Mouse (Mus musculus) limb, embryonic 10.5 days (tissue): ENCODE measurements at regions not wholly inside any gene's neighbourhood (a gene's known extent, or its start where the extent isn't known, plus 50 kb on each side); places are given as distances from the start of the nearest gene placed in this dataset.

Experiments used
- DNase-seq: peaks from one replicate; pipeline ENCODE4 v3.0.0-alpha.2; 2017; ENCODE audit warnings: low spot score
- H3K27ac ChIP-seq: fragments of 300-500 bp; sonication (generic); 2 replicates; pipeline ENCODE4 v1.5.1; 2016; ENCODE audit warnings: mild to moderate bottlenecking
- H3K27me3 ChIP-seq: fragments of 300-500 bp; sonication (generic); 2 replicates; pipeline ENCODE4 v1.6.1; 2016; ENCODE audit warnings: low read depth, mild to moderate bottlenecking; ENCODE audit not compliant: poor library complexity, severe bottlenecking
- H3K36me3 ChIP-seq: fragments of 300-500 bp; sonication (generic); 2 replicates; pipeline ENCODE4 v1.6.1; 2016; ENCODE audit warnings: mild to moderate bottlenecking, moderate library complexity
- H3K4me1 ChIP-seq: fragments of 300-500 bp; sonication (generic); 2 replicates; pipeline ENCODE4 v1.6.1; 2016
- H3K4me3 ChIP-seq: fragments of 300-500 bp; sonication (generic); 2 replicates; pipeline ENCODE4 v1.5.1; 2016; ENCODE audit warnings: mild to moderate bottlenecking, moderate library complexity
- H3K9me3 ChIP-seq: fragments of 300-500 bp; sonication (generic); replicated peaks from 2 replicates; pipeline ENCODE4 v1.6.1; 2016; ENCODE audit warnings: mild to moderate bottlenecking
- WGBS: fragments of 180-500 bp; shearing (Covaris S2); methylation state at CpG from one replicate; pipeline ENCODE4 v1.1.7; 2016; 5-methylcytosine and 5-hydroxymethylcytosine counted together

DNA sequence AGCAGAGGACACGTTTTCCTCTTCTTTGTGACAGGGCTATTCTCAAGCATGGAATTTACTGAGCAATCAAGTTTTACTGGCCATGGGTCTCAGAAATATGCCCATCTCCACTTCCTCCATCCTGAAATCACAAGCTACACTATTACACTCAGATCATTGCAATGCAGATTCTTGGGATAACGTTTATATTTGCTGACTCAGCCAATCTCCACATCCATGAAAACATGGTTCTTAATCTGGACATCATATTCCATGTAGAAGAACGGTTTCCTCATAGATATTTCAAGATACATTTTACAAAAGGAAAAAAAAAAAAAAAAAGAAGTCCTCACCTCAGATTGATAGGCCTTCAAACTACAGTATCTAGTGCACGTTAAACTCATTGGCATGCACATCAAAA lies 1462.1 kb upstream of the Flrt2 start:
- no peak overlapping the region for H3K27ac ChIP-seq
- no peaks in the 10 kb centered on the region for H3K4me1 ChIP-seq
- H3K36me3 ChIP-seq: no peaks in the 10 kb centered on the region
- no peaks in the 10 kb centered on the region for H3K27me3 ChIP-seq
- DNase-seq: no peak
- WGBS: 88% methylated on average over 4 of the region's 4 CpGs
- H3K9me3 ChIP-seq: no peaks in the 10 kb centered on the region
- H3K4me3 ChIP-seq: no peak overlapping the region

DNA sequence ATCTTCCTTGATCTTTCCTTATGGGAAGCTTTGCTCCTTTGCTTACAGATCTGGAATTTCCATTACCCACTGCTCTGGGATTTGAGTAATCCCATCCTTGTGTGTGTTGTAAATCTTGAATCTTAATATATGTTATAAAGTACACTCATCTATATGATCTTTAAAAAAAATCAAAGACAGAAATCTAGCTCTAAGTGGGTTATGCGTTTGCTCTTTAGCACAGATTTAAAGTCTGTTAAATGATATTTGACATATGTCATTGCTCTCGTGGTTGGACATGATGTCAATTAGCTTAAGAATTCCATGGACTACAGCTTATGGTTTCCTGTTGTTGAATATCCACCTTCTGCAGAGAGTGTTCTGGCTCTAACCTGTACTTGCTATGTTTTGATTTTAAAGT lies 1446.7 kb upstream of the Flrt2 start:
- DNase-seq: no peak
- Histone ChIP-seq H3K27ac (no peak overlapping the region), H3K4me3 (no peak overlapping the region), H3K4me1 (peaks cover 10% of the 10 kb centered on the region), H3K9me3 (no peaks in the 10 kb centered on the region), H3K27me3 (no peaks in the 10 kb centered on the region), H3K36me3 (no peaks in the 10 kb centered on the region)
- 18% methylated on average over 2 of the region's 2 CpGs for WGBS

DNA sequence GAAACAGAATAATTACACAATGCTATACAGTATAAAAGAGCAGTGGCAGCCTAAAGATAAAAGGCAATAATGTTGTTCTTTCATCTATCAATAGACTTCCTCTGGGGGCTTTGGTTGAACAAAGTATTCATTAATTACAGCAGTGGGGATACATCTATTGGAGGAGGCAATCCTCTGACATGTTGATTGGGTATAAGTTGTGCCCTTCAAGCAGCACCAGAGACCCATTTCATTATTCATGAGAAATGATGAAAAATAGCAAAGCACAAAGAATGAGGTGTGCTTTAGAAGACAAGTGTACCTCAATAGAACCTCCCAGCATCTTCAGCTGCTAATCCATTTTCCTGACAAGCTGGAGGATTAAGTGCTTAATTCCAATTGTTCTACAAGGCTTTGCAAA lies 1444.7 kb upstream of the Flrt2 start:
- no peaks in the 10 kb centered on the region for H3K36me3 ChIP-seq
- H3K27me3 ChIP-seq: no peaks in the 10 kb centered on the region
- H3K4me1 ChIP-seq: peaks cover 13% of the 10 kb centered on the region
- H3K27ac ChIP-seq: no peak overlapping the region
- H3K4me3 ChIP-seq: no peak overlapping the region
- no peaks in the 10 kb centered on the region for H3K9me3 ChIP-seq
- DNase-seq: no peak

DNA sequence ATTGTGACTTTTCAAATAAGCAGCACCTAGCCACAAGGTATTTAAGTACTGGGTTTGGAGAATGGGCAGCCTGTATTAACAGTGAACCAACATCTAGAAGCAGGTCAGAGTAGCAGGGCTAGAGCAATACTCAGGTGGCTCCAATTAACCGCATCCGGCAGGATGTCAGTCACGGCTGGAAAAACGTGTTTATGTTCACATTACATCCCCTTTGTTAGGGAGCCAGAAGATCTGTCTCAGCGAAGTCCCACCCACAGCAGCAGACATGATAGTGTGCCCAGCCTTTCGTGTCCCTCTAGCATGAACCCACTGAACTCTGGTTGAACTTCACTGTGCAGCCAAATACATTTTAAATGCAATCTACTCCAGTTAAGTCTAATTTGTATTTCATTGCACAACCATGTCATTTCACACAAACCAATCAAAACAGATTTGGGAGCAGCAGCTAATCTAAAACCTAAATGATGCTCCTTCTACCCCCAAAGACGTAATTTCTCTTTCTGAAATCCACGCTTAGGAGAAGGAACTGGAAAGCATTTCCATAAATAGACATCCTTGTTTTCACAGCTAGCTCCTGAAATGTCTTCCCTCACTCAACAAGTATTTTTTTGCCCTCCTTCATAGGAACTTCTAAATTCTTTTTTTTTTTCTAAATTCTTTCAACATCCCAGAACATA lies 1438.9 kb upstream of the Flrt2 start:
- H3K36me3 ChIP-seq: no peaks in the 10 kb centered on the region
- H3K4me3 ChIP-seq: no peak overlapping the region
- 16% methylated on average over 8 of the region's 8 CpGs for WGBS
- no peaks in the 10 kb centered on the region for H3K9me3 ChIP-seq
- no peaks in the 10 kb centered on the region for H3K27me3 ChIP-seq
- peaks cover 18% of the 10 kb centered on the region for H3K4me1 ChIP-seq
- DNase-seq: peak; percentile 84
- peak overlapping the region; percentile 70 for H3K27ac ChIP-seq

DNA sequence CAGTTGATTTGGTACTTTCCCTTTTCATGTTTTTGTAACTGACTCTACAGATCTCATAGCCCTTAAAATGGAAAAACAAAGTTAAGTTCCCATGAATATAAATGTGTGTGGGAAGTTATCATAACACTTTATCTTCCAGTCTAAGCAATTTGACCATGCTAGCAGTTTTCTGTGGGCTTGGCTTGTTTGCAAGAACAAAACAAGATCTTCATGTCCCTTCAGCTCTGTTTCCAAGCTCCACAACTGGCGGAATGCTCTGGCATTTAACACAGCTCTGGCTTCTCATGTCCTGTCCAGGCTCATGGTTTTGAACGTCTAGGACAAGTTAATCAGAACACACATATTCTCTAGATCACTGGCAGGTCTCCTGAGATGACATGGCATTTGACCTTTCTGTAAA lies 1411.1 kb upstream of the Flrt2 start:
- WGBS: 77% methylated on average over 2 of the region's 2 CpGs
- Histone ChIP-seq H3K4me3 (no peak overlapping the region), H3K27me3 (no peaks in the 10 kb centered on the region), H3K4me1 (peaks cover 7% of the 10 kb centered on the region; the same call in 1 of the 2 replicates), H3K9me3 (no peaks in the 10 kb centered on the region), H3K27ac (no peak overlapping the region), H3K36me3 (no peaks in the 10 kb centered on the region)
- no peak for DNase-seq

DNA sequence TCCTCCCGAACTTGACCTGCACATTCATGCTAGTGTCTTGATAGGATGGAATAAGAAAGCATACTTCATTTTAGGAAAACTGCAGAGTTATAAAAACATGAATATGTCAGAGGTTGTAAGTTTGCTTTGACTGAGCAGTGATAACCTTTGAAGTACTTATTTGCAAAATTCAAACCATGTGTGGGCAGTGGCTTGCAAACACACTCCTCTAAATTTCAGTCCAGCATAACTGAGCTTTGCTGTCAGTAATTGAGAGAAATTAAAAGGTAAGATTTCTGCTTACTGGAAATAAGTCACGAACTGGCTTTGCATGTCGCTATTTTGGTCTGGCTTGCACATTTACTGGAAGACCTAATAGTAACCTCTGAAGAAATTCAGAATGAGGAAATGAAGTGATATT lies 1409.1 kb upstream of the Flrt2 start:
- no peaks in the 10 kb centered on the region for H3K27me3 ChIP-seq
- no peak for DNase-seq
- peaks cover 7% of the 10 kb centered on the region; the same call in 1 of the 2 replicates for H3K4me1 ChIP-seq
- 76% methylated on average over 3 of the region's 3 CpGs for WGBS
- no peak overlapping the region for H3K27ac ChIP-seq
- no peaks in the 10 kb centered on the region for H3K36me3 ChIP-seq
- H3K9me3 ChIP-seq: no peaks in the 10 kb centered on the region
- H3K4me3 ChIP-seq: no peak overlapping the region

DNA sequence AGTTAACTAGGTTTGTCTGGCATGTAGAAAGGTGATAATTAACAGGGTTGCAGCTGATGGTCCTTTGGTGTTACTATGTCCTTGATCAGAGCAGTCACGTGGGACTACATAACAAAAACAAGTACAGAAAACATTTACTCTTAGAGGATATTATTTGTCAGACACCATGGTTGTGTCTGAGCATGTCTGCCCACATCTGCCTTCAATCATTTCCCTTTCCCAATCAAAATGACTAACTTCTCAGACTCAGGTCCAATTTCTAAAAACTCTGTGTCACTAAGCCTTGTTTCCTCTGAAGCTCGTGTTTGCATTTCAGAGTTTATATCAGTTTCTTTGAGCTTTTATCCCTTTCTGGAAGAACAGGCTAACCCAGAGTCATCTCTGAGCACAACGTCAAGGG lies 1408.5 kb upstream of the Flrt2 start:
- Histone ChIP-seq H3K36me3 (no peaks in the 10 kb centered on the region), H3K4me3 (no peak overlapping the region), H3K27ac (no peak overlapping the region), H3K4me1 (peaks cover 7% of the 10 kb centered on the region; the same call in 1 of the 2 replicates), H3K9me3 (no peaks in the 10 kb centered on the region), H3K27me3 (no peaks in the 10 kb centered on the region)
- WGBS: 56% methylated on average over 3 of the region's 3 CpGs
- DNase-seq: no peak

DNA sequence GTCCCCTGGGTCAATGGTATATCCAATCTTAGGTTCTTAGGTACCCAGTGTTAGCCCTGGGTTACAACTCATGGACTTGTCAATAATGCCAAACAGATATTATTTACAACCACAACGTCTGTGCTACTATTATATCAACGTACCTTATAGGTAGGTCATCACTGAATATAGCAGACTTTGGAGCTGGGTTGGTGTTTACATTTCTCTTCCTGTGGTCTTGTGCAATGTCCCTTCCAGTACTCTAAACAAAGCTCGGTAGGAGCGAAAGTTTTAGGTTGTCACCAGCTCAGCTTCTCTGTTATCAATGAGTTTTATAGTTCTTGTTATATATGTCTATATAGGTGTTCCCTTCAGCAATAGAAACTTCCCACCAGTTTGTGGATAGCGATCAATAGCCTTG lies 1394.2 kb upstream of the Flrt2 start:
- Histone ChIP-seq H3K4me1 (no peaks in the 10 kb centered on the region), H3K27me3 (no peaks in the 10 kb centered on the region)
- WGBS: 95% methylated on average over 5 of the region's 5 CpGs

DNA sequence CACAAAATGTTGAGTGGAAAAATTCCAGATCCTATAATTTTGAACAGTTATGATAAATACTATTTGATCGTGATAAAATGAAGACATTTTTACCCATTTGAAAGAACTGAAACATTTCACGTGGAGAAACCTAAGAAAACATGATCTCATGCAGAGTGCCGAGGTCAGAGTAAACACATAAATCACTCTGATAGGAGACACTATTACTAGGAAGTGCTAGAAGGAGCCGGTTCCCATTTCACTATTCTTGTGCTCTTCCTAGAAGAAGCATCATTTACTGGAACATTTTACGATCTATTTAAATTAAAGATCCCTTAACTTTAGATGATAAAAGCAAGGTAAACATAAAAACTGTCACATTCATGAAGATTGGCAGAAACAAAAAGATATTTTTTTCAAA lies 1359.7 kb upstream of the Flrt2 start:
- no peaks in the 10 kb centered on the region for H3K27me3 ChIP-seq
- H3K36me3 ChIP-seq: no peaks in the 10 kb centered on the region
- no peak overlapping the region for H3K4me3 ChIP-seq
- no peaks in the 10 kb centered on the region for H3K4me1 ChIP-seq
- H3K9me3 ChIP-seq: no peaks in the 10 kb centered on the region
- H3K27ac ChIP-seq: no peak overlapping the region
- no peak for DNase-seq
- WGBS: 64% methylated on average over 5 of the region's 5 CpGs

More for the DNA sequence above, 1394.2 kb upstream of the Flrt2 start:
- H3K27ac ChIP-seq: no peak overlapping the region
- no peak overlapping the region for H3K4me3 ChIP-seq
- DNase-seq: no peak
- H3K9me3 ChIP-seq: no peaks in the 10 kb centered on the region
- H3K36me3 ChIP-seq: no peaks in the 10 kb centered on the region

DNA sequence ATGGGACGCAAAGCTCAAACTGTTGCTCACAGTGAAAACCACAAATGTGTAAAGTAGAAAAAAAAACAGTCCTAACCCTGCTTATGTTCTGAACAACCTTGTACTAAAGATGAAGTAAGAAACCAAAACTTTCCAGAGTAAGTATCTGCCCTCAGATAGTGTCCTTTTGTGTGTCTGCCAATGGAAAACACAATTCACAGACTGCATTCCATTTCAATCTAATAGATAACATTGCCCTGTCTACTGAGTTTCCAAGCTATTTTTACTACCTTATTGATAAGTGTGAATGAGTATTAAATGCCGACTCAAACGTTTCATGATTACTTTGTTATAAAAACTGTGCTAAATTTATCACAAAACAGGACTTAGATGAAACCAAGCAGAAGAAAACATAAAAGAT lies 1357.4 kb upstream of the Flrt2 start:
- no peak overlapping the region for H3K27ac ChIP-seq
- no peaks in the 10 kb centered on the region for H3K4me1 ChIP-seq
- no peak for DNase-seq
- H3K9me3 ChIP-seq: no peaks in the 10 kb centered on the region
- 91% methylated on average over 3 of the region's 3 CpGs for WGBS
- no peak overlapping the region for H3K4me3 ChIP-seq
- H3K27me3 ChIP-seq: no peaks in the 10 kb centered on the region
- no peaks in the 10 kb centered on the region for H3K36me3 ChIP-seq

DNA sequence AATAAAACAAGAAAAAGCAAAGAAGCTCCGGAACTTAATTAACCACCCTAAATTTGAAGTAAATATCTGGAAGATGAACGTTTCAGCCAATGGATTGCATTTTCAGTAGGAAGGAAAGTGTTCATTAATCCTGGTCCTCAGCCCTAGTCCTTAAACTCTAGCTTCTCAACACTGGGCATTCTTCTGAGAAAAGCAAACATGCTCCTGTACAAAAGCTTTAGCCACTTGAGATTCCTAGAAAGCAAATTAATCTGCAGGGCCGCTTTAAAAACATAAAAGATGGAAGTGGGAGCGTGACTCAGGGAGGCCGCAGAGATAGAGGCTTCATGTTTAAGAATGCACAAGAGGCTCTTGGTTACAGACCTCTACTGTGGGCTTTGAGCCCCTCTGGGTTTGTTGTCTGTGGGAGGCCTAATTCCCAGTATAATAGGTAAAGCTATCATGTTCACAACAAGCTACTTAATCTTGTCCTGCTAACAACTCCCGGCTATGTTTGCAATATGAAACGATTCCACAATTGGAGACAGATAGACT lies 1342.3 kb upstream of the Flrt2 start:
- DNase-seq: no peak
- Histone ChIP-seq H3K27ac (no peak overlapping the region), H3K9me3 (no peaks in the 10 kb centered on the region), H3K36me3 (no peaks in the 10 kb centered on the region), H3K4me3 (no peak overlapping the region), H3K4me1 (no peaks in the 10 kb centered on the region), H3K27me3 (no peaks in the 10 kb centered on the region)
- WGBS: 87% methylated on average over 7 of the region's 7 CpGs

DNA sequence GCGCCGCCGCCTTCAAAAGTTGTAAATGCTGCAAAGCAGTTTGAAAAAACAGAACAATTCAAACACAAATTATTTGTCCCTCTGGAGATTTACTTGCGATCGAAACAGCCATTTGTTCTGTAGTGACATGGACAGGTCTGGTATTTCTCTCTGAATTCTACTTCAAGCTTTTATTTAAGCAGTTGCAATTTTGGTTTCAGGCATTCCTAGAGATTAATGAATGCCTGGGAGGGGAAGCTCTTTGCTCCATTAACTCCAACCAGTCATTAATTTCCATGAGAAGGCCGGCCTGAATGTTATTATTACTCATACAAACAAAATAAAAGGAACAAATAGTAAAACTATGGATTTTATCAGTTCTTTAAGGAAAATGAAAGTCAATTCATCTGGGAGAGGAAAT lies 1327.8 kb upstream of the Flrt2 start:
- H3K27ac ChIP-seq: no peak overlapping the region
- H3K9me3 ChIP-seq: no peaks in the 10 kb centered on the region
- no peaks in the 10 kb centered on the region for H3K4me1 ChIP-seq
- no peak overlapping the region for H3K4me3 ChIP-seq
- H3K27me3 ChIP-seq: no peaks in the 10 kb centered on the region
- H3K36me3 ChIP-seq: no peaks in the 10 kb centered on the region
- 78% methylated on average over 6 of the region's 6 CpGs for WGBS
- no peak for DNase-seq

DNA sequence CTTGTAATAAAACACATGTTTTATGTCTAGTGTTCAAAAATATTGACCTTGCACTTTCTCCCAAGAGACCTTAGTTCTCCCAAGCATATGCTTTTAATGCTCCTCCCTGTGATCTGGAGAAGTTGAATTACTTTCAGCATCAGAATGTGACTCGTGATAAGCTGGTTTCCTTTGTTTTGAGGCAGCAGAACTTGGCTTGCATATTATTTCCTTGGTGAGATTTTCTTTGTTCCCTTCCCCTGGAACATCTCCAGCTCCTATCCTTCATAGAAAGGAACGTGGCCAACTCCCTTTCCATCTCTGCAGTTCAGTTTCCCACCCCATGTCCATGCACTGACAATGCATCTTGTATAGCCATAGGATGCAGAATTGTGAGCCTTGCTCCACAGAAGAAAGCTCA lies 1292.0 kb upstream of the Flrt2 start:
- H3K9me3 ChIP-seq: no peaks in the 10 kb centered on the region
- H3K27me3 ChIP-seq: no peaks in the 10 kb centered on the region
- no peaks in the 10 kb centered on the region for H3K4me1 ChIP-seq
- H3K36me3 ChIP-seq: no peaks in the 10 kb centered on the region
- no peak overlapping the region for H3K4me3 ChIP-seq
- WGBS: 62% methylated on average over 2 of the region's 2 CpGs
- H3K27ac ChIP-seq: no peak overlapping the region
- no peak for DNase-seq

DNA sequence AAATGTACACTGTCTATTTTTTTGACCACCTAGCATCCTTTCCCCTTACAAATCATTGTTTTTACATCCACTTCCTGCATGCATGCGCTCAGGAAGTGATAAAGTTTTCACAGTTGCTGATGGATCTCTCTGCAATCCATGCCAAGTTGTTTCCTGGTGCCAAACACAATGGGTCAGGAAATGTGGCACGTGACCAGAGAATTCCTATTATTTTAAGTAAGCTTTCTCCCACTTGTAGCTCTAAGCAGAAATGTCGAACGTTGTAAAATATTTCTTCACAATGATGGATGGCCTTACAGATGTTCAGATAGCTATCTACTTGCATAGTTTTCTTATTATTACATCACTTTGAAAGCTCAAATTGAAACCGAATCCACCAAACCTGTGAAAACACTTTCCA lies 1271.1 kb upstream of the Flrt2 start:
- Histone ChIP-seq H3K36me3 (no peaks in the 10 kb centered on the region), H3K4me3 (no peak overlapping the region), H3K27ac (no peak overlapping the region), H3K27me3 (no peaks in the 10 kb centered on the region), H3K4me1 (no peaks in the 10 kb centered on the region), H3K9me3 (no peaks in the 10 kb centered on the region)
- no peak for DNase-seq
- WGBS: 77% methylated on average over 5 of the region's 5 CpGs
